Mouse (Mus musculus) heart, embryonic 13.5 days (tissue): ENCODE results near the gene Wnt5b. TPM values are rescaled to one million over a fixed set of nuclear protein-coding genes. Genes with fewer than 3 reads are reported as not detected.
"Not testable (repeated sequence)": the region's sequence is repeated elsewhere in the genome, so short reads cannot be mapped to it uniquely, and the experiment has no call there.

Source experiments
- ATAC-seq: fragments of 200-750 bp; cut with Nextera tagmentation; 2 replicates; pipeline ENCODE4 v1.8.0; 2017; ENCODE audit warnings: moderate TSS enrichment; ENCODE audit not compliant: insufficient number of reproducible peaks, low FRiP score, low TSS enrichment; ENCODE audit errors: extremely low read depth
- H3K27ac ChIP-seq: fragments of 300-500 bp; sonication (generic); replicated peaks from 2 replicates; pipeline ENCODE4 v1.5.1; 2015; ENCODE audit warnings: moderate library complexity, mild to moderate bottlenecking, inconsistent platforms
- H3K27me3 ChIP-seq: fragments of 300-500 bp; sonication (generic); replicated peaks from 2 replicates; pipeline ENCODE4 v1.6.1; 2015; ENCODE audit warnings: mild to moderate bottlenecking, inconsistent platforms
- H3K36me3 ChIP-seq: fragments of 300-500 bp; sonication (generic); 2 replicates; pipeline ENCODE4 v1.6.1; 2015; ENCODE audit warnings: mild to moderate bottlenecking, inconsistent platforms
- H3K4me1 ChIP-seq: fragments of 300-500 bp; sonication (generic); 2 replicates; pipeline ENCODE4 v1.6.1; 2015; ENCODE audit warnings: inconsistent platforms
- H3K4me2 ChIP-seq: fragments of 300-500 bp; sonication (generic); 2 replicates; pipeline ENCODE4 v1.6.1; 2015; ENCODE audit warnings: inconsistent platforms, mild to moderate bottlenecking, moderate library complexity
- H3K4me3 ChIP-seq: fragments of 300-500 bp; sonication (generic); 2 replicates; pipeline ENCODE4 v1.5.1; 2015; ENCODE audit warnings: moderate library complexity, mild to moderate bottlenecking, inconsistent platforms
- H3K9ac ChIP-seq: fragments of 300-500 bp; sonication (generic); 2 replicates; pipeline ENCODE4 v1.6.1; 2015; ENCODE audit warnings: inconsistent platforms, mild to moderate bottlenecking, moderate library complexity
- H3K9me3 ChIP-seq: fragments of 300-500 bp; sonication (generic); 2 replicates; pipeline ENCODE4 v1.6.1; 2016; ENCODE audit warnings: inconsistent platforms
- WGBS: fragments of 180-500 bp; shearing (Covaris S2); methylation state at CpG from one replicate; pipeline ENCODE4 v1.1.7; 2015; ENCODE audit warnings: mixed read lengths; 5-methylcytosine and 5-hydroxymethylcytosine counted together
- polyA plus RNA-seq: library from polyadenylated mRNA; unstranded; fragments of >200 nt; fragmentation: Nextera tagmentation; extraction: Ambion mirVana; gene quantifications from 2 replicates; pipeline ENCODE4 v1.2.1, GENCODE M21; 2015

The Wnt5b gene
- polyA plus RNA-seq, 1 experiment from 2014 or later = 8.2 TPM

- H3K4me3 ChIP-seq = peak overlapping the region; percentile 52
- no peak overlapping the region for H3K27ac ChIP-seq
- H3K9ac ChIP-seq = peak overlapping the region; percentile 74
- H3K36me3 ChIP-seq = no peaks in the 10 kb centered on the region
- H3K27me3 ChIP-seq = 0 out of 2 replicates have a peak, but pooled peaks cover 6% of the 10 kb centered on the region
- H3K9me3 ChIP-seq = no peaks in the 10 kb centered on the region
- 3% methylated on average over 23 of the region's 23 CpGs for WGBS
- ATAC-seq = peak; percentile 47
- H3K4me1 ChIP-seq = peaks cover 43% of the 10 kb centered on the region
- H3K4me2 ChIP-seq = peak overlapping the region; percentile 78
These were observed 95.1 kb downstream of the Wnt5b start for GRCm38 (mm10) chr6:119449060-119449499.

GRCm38 (mm10) chr6:119448321-119449059, 95.7 kb downstream of the Wnt5b start:
- H3K27me3 ChIP-seq = 0 out of 2 replicates have a peak, but pooled peaks cover 6% of the 10 kb centered on the region
- no peaks in the 10 kb centered on the region for H3K9me3 ChIP-seq
- peak overlapping the region; percentile 74 for H3K9ac ChIP-seq
- H3K27ac ChIP-seq = no peak overlapping the region
- H3K36me3 ChIP-seq = no peaks in the 10 kb centered on the region
- peak overlapping the region; percentile 78 for H3K4me2 ChIP-seq
- peaks cover 48% of the 10 kb centered on the region for H3K4me1 ChIP-seq
- H3K4me3 ChIP-seq = peak overlapping the region; percentile 52
- no peak for ATAC-seq
- 10% methylated on average over 18 of the region's 18 CpGs for WGBS

- 56% methylated on average over 11 of the region's 11 CpGs for WGBS
These were observed 98.2 kb downstream of the Wnt5b start for GRCm38 (mm10) chr6:119445671-119446607.

GRCm38 (mm10) chr6:119443742-119444645, 100.2 kb downstream of the Wnt5b start:
- ATAC-seq = peak; percentile 35; the same call in 1 of the 2 replicates
- Histone ChIP-seq H3K4me3 (peak overlapping the region; percentile 17), H3K27ac (peak overlapping the region; percentile 74), H3K4me2 (peak overlapping the region; percentile 46), H3K4me1 (peaks cover 17% of the 10 kb centered on the region), H3K36me3 (no peaks in the 10 kb centered on the region), H3K9me3 (no peaks in the 10 kb centered on the region), H3K9ac (0 out of 2 replicates have a peak overlapping the region, but pooled peaks have one; percentile 44), H3K27me3 (0 out of 2 replicates have a peak, but pooled peaks cover 3% of the 10 kb centered on the region)
- WGBS = 28% methylated on average over 12 of the region's 12 CpGs

More at GRCm38 (mm10) chr6:119445671-119446607, 98.2 kb downstream of the Wnt5b start:
- no peaks in the 10 kb centered on the region for H3K36me3 ChIP-seq
- no peak overlapping the region for H3K4me2 ChIP-seq
- H3K27me3 ChIP-seq = 0 out of 2 replicates have a peak, but pooled peaks cover 6% of the 10 kb centered on the region
- H3K27ac ChIP-seq = no peak overlapping the region
- ATAC-seq = no peak
- H3K9ac ChIP-seq = no peak overlapping the region
- peaks cover 28% of the 10 kb centered on the region for H3K4me1 ChIP-seq
- no peaks in the 10 kb centered on the region for H3K9me3 ChIP-seq
- H3K4me3 ChIP-seq = no peak overlapping the region

GRCm38 (mm10) chr6:119442729-119443128, 101.4 kb downstream of the Wnt5b start:
- 77% methylated on average over 5 of the region's 5 CpGs for WGBS
- ATAC-seq, H3K27me3 ChIP-seq, H3K4me2 ChIP-seq, H3K36me3 ChIP-seq, H3K9me3 ChIP-seq, H3K9ac ChIP-seq, H3K4me3 ChIP-seq, H3K27ac ChIP-seq: not testable (repeated sequence)
- H3K4me1 ChIP-seq = peaks cover 22% of the 10 kb centered on the region

GRCm38 (mm10) chr6:119437894-119438761, 106.0 kb downstream of the Wnt5b start:
- Histone ChIP-seq H3K27me3 (no peaks in the 10 kb centered on the region), H3K4me3 (no peak overlapping the region), H3K4me1 (peaks cover 15% of the 10 kb centered on the region), H3K9ac (0 out of 2 replicates have a peak overlapping the region, but pooled peaks have one; percentile 40), H3K36me3 (peaks cover 5% of the 10 kb centered on the region; the same call in 1 of the 2 replicates), H3K9me3 (no peaks in the 10 kb centered on the region), H3K27ac (peak overlapping the region; percentile 38; the same call in 1 of the 2 replicates), H3K4me2 (no peak overlapping the region)
- WGBS = 41% methylated on average over 8 of the region's 8 CpGs
- ATAC-seq = 0 out of 2 replicates have a peak, but pooled peaks have one; percentile 15

- Histone ChIP-seq H3K27me3 (no peaks in the 10 kb centered on the region), H3K4me2 (no peak overlapping the region), H3K4me1 (peaks cover 25% of the 10 kb centered on the region), H3K4me3 (no peak overlapping the region), H3K36me3 (peaks cover 5% of the 10 kb centered on the region; the same call in 1 of the 2 replicates), H3K9ac (no peak overlapping the region), H3K27ac (no peak overlapping the region), H3K9me3 (no peaks in the 10 kb centered on the region)
- ATAC-seq = no peak
- 71% methylated on average over 4 of the region's 4 CpGs for WGBS
These were observed 109.8 kb downstream of the Wnt5b start for GRCm38 (mm10) chr6:119434394-119434793.

- peaks cover 10% of the 10 kb centered on the region for H3K4me1 ChIP-seq
- peaks cover 10% of the 10 kb centered on the region; the same call in 1 of the 2 replicates for H3K36me3 ChIP-seq
- ATAC-seq = no peak
- H3K4me3 ChIP-seq = no peak overlapping the region
- H3K9ac ChIP-seq = no peak overlapping the region
- H3K9me3 ChIP-seq = no peaks in the 10 kb centered on the region
- H3K27ac ChIP-seq = peak overlapping the region; percentile 31
- no peak overlapping the region for H3K4me2 ChIP-seq
- no peaks in the 10 kb centered on the region for H3K27me3 ChIP-seq
- 57% methylated on average over 6 of the region's 6 CpGs for WGBS
These were observed 112.3 kb downstream of the Wnt5b start for GRCm38 (mm10) chr6:119431751-119432324.

- H3K4me3 ChIP-seq = no peak overlapping the region
- WGBS = 26% methylated on average over 2 of the region's 2 CpGs
- H3K27me3 ChIP-seq = no peaks in the 10 kb centered on the region
- peaks cover 10% of the 10 kb centered on the region; the same call in 1 of the 2 replicates for H3K36me3 ChIP-seq
- H3K27ac ChIP-seq = no peak overlapping the region
- H3K4me1 ChIP-seq = peaks cover 10% of the 10 kb centered on the region
- no peak overlapping the region for H3K9ac ChIP-seq
- no peak for ATAC-seq
- H3K4me2 ChIP-seq = no peak overlapping the region
- no peaks in the 10 kb centered on the region for H3K9me3 ChIP-seq
These were observed 113.6 kb downstream of the Wnt5b start for GRCm38 (mm10) chr6:119430508-119430907.
